Mouse (Mus musculus) ovary, postnatal 14 days (tissue): ENCODE measurements around the gene Sez6l2.
A peak's percentile ranks its signal among the peaks of the same experiment; 100 is the strongest.

Source experiments
- DNase-seq: peaks from one replicate; pipeline ENCODE4 v3.0.0; 2022; ENCODE audit warnings: low spot score

The Sez6l2 gene

DNA sequence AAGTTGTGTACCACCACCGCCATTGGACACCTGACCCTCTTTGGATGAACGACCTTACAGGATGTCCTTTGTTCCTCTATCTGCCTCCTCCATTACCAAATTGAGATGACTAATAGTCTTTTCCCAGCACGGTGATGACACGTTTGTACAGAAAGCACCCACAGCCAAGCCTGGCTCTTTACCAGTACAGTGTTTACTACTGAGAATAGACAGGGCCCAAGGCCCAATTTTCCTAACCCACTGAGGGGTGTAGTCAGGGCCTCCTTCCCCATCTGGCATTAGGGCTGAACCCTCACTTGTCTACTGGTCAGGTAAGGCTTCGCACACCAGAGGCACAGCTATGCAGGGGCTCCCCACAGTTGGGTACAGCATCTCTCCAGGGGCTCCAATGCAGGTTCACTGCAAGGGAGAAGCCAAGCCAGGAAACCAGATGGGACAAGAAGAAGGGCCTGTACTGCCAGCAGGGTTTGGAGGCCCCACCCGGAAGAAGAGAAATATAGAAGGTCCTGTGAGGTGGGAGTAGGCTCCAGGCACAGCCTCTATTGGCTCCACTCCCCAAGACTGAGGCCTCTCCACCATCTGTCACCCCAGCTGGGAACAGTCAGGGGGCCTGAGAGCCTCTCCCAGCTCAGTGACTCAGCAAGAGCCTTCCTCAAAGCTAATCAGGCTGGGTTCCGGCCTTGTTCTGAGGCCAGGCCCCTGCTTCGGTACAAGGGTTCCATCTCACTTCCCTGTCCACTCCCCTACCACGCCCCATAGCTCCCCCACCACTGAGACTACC, 58.1 kb downstream of the Sez6l2 start:
- DNase-seq = peak; percentile 54

DNA sequence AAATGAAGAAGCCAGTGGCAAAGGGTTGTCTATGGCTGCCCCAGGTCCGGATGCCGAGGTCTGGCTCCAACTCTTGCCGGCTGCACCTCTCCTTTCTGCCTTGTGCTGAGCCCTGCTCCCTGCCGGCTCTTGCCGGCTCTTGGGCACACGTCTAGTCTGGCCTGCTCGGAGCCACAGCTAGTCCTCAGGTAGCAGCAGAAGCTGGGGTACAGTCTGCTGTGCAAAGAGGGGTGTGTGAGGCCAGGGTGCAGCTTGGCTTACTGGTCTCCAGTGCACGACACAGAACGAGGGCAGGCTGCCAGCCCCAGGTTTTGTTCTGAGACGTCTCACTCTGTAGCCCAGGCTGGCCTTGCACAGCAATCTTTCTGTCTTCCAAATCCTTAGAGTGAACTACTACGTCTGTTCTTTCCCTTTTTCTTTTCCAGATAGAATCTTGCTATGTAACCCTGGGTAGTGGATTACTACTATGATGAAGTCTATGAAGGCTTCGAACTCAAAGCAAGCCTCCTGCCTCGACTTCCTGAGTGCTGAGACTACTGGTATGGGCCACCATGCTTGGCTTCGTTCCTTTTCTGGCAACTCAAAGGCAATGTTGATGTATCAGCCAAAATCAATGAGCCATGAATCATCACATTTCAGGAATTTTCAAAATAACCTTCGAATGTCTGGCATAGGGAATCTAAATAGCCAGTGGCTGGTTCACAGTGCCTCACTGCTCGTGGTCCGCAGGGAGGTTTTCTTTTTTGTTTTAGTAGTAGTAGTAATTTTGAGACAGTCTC, 59.1 kb downstream of the Sez6l2 start:
- no peak for DNase-seq

- no peak for DNase-seq
Observed at GRCm38 (mm10) chr7:127011051-127011450, 60.7 kb downstream of the Sez6l2 start.

DNA sequence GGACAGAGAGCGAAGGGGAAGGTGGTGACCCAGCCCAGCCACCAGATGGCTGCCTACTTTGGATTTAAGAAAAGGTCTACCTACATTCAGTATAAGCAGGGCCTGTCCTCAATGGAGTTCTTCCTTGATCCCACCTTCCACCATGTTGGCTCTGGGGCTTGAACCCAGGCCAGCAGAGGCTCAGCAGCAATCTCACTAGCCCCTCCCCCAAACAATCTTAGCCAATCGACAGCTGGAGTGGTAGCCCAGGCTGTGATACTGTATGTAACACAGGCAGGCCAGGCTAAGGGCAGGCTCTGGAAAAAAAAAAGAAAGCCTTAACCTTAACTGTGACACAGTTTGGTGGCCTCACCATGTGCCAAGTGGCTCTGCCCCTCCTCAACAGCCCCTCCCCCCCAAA, 61.4 kb downstream of the Sez6l2 start:
- no peak for DNase-seq

DNA sequence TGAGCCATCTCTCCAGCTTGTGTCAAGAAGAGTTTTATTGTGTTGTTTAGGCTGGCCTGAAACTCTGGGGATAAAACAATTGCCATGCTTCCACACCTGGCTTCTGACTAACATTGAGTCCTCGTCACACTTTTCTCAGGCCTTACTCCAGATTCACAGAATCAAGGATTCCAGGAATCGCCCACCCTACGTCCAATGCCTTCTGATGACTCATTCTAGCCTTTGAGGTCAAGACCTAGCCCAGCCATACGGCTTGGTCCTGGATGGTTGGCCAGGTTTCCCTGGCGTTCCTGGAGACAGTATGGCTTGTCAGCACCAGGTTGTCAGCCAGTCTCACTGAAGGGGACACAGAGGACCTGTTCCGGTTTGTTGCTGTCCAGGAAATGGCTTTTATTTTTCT, 62.0 kb downstream of the Sez6l2 start:
- no peak for DNase-seq

- DNase-seq = no peak
Observed at GRCm38 (mm10) chr7:127012845-127013244, 62.5 kb downstream of the Sez6l2 start.

DNA sequence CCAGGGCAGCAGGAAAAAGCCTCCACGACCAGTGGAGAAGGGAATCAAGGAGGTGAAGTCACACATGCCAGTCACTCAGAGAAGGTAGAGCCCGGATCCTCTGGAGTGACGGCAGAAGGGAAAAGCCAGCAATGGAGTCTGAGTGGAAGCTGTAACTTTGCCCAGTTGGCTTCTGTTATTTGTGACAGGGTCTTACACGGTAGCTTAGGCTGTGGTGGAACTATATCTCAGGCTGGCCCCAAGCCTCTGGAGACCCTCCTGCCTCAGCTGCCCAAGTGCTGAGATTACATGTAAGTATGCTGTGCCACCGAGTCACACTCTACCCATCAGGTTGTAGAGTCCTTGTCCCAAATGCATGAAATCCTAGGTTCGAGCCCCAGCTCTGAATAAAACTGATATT, 63.0 kb downstream of the Sez6l2 start:
- no peak for DNase-seq

GRCm38 (mm10) chr7:127014320-127014719, 64.0 kb downstream of the Sez6l2 start, which contains the start of gene Mvp:
Gene Mvp (minus strand): TSS chr7:127014621.
- no peak for DNase-seq

- DNase-seq = no peak
Observed at GRCm38 (mm10) chr7:127014993-127015392, 64.6 kb downstream of the Sez6l2 start.

DNA sequence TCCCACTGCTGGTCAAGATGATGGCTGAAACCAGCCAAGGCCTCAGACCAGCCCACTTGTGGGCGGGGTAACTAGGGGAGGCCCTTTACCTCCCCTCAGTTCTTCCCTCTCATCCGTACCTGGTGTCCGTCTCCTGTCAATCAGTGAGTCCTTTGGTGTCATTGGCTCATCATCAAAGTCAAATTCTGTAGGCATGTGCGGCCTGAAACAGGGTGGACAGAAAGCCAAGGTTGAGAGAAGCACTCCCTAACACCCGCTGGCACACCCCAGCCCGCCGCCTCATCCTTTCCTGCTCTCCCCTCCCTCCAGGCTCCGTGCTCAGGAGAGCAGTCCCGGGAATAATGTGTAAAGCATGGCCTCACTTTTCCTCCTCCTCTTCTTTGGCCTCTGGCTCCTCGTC, 65.7 kb downstream of the Sez6l2 start:
- DNase-seq = no peak

- no peak for DNase-seq
Observed at GRCm38 (mm10) chr7:127016481-127016485, 65.9 kb downstream of the Sez6l2 start, which contains the start of gene Pagr1b. Gene Pagr1b (minus strand): TSS chr7:127016484.

DNA sequence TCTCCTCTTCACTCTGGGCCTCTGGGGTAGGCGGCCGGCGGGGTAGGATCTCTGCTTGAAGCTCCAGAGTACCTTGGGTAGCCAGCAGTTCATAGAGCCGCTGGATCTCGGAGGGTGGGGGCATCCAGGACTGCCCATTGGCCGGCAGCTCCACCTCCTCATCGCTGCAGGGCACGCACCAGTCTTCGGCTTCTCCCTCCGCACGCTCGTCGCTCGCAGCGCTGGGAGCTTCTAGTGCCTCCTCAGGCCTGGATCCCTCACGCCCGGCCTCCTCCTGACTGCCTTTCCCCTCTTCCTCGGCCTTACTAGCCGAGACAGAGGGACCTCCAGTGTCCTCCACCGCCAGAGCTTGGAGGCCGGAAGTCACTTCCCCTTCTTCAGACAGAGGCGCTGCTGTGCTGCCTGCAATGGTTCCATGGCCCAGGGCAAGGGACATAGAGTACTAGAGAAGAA, 66.1 kb downstream of the Sez6l2 start:
- peak; percentile 43 for DNase-seq

GRCm38 (mm10) chr7:127016971-127017949, 66.9 kb downstream of the Sez6l2 start, which contains the start of gene Pagr1a:
Gene Pagr1a (minus strand): TSS chr7:127017352.
- DNase-seq = peak; percentile 89

DNA sequence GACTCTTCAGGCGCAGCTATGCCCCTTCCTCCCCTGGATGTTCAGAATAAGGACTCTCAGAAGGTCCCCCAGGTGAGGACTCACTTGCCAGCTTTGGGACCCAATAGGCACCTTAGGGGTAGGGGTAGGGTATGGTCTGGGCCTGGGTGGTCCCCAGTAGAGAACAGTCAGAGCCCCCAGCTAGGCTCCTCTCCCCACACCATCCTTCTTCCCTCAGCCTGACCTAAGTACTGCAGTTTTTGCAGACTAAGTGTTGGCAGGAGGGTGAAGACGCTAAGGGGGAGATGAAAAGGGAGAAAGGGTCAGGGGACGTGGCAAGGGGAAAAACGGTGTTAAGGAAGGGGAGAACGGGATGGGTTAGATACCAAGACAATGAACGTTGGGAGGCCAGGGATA, 67.6 kb downstream of the Sez6l2 start:
- no peak for DNase-seq

- DNase-seq = no peak
Observed at GRCm38 (mm10) chr7:127018416-127019305, 68.3 kb downstream of the Sez6l2 start.

DNA sequence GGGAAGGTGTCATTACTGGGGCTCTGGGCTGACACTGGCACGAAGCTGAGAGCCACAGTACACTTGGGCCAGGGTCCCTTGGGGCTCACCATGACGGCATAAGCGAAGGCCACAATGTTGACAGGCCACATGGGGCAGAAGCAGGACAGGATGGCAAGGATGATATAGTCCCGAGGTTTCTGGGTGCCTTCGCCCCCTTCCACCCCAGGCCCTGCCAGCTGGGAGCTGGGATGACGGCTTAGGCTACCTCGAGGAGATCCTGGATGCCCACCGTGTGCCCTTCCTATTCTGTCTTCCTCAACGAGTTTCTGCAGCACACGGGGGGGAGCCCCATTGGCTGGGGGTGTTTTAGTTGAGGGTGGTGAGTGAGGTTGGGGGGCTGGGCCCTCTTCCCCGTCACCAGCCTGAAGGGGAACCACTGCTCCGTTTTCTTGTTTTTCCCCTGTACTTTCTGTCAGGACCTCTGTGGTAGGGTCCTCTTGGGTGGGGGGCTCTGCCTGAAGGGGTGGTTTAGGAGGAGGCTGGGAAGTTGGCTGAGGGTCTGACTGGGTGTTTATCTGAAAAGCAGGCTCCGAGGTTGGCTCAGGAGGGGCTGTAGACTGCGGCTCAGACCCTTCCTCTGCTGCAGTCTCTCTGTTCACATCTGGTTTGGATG, 69.1 kb downstream of the Sez6l2 start:
- no peak for DNase-seq

GRCm38 (mm10) chr7:127020031-127020430, 69.7 kb downstream of the Sez6l2 start:
- DNase-seq = no peak
